Mouse (Mus musculus) thymus, adult 2 months (tissue): ENCODE measurements around the gene Cacna1c. TPM values are rescaled to one million over a fixed set of nuclear protein-coding genes. Genes with fewer than 3 reads are reported as not detected.

Experiments
- DNase-seq: peaks from one replicate; pipeline ENCODE4 v3.0.0; 2021
- H3K27ac ChIP-seq: fragments of 200-500 bp; 2 replicates; pipeline ENCODE4 v1.5.1; 2012; ENCODE audit warnings: low read length, control low read depth; ENCODE audit not compliant: control insufficient read depth, insufficient read depth
- H3K27me3 ChIP-seq: fragments of 200-500 bp; 2 replicates; pipeline ENCODE4 v1.6.1; 2012; ENCODE audit warnings: mild to moderate bottlenecking, low read length, moderate library complexity, mixed read lengths; ENCODE audit not compliant: control insufficient read depth, insufficient read depth
- H3K36me3 ChIP-seq: fragments of 200-500 bp; 2 replicates; pipeline ENCODE4 v1.6.1; 2012; ENCODE audit warnings: mild to moderate bottlenecking, low read length, moderate library complexity; ENCODE audit not compliant: control insufficient read depth, insufficient read depth
- H3K4me1 ChIP-seq: fragments of 200-500 bp; replicated peaks from 2 replicates; pipeline ENCODE4 v1.6.1; 2012; ENCODE audit warnings: low read length; ENCODE audit not compliant: control insufficient read depth, insufficient read depth
- H3K4me3 ChIP-seq: fragments of 200-500 bp; 2 replicates; pipeline ENCODE4 v1.5.1; 2012; ENCODE audit warnings: mild to moderate bottlenecking, low read length, control low read depth, moderate library complexity; ENCODE audit not compliant: control insufficient read depth, insufficient read depth
- CTCF ChIP-seq: fragments of 200-500 bp; IDR thresholded peaks from 2 replicates; pipeline ENCODE4 v1.5.1; 2012; ENCODE audit warnings: mild to moderate bottlenecking, control low read depth, low read length, moderate library complexity, borderline replicate concordance; ENCODE audit not compliant: control insufficient read depth, poor library complexity, insufficient read depth; ENCODE audit errors: extremely low read depth
- POLR2A ChIP-seq: fragments of 200-500 bp; IDR thresholded peaks from 2 replicates; pipeline ENCODE4 v1.6.1; 2012; ENCODE audit warnings: mild to moderate bottlenecking, low read length, control low read depth, moderate library complexity; ENCODE audit not compliant: control insufficient read depth, poor library complexity, insufficient read depth; ENCODE audit errors: extremely low read depth
- WGBS: fragments of 180-500 bp; shearing (Covaris S2); methylation state at CpG from one replicate; pipeline ENCODE4 v1.1.7; 2018; 5-methylcytosine and 5-hydroxymethylcytosine counted together
- polyA plus RNA-seq: library from polyadenylated mRNA; depleted of rRNA; stranded (reverse); fragments of >200 nt; gene quantifications from 2 replicates; pipeline ENCODE4 v1.2.3, GENCODE M21; 2012

The Cacna1c gene
- polyA plus RNA-seq, 1 experiment = 4.8 TPM

- TF ChIP-seq POLR2A = no peak
- TF ChIP-seq CTCF = no peak
- no peak overlapping the region for H3K4me3 ChIP-seq
- DNase-seq = no peak
- no peaks in the 10 kb centered on the region for H3K36me3 ChIP-seq
- no peak overlapping the region for H3K27ac ChIP-seq
- no peaks in the 10 kb centered on the region for H3K27me3 ChIP-seq
- no peaks in the 10 kb centered on the region for H3K4me1 ChIP-seq
- 71% methylated on average over 2 of the region's 2 CpGs for WGBS
These were observed 173.4 kb downstream of the Cacna1c start for GRCm38 (mm10) chr6:119022850-119023249.

GRCm38 (mm10) chr6:119021226-119021625 lies 175.0 kb downstream of the Cacna1c start:
- no peak for DNase-seq
- 88% methylated on average over 8 of the region's 8 CpGs for WGBS
- Histone ChIP-seq H3K36me3 (no peaks in the 10 kb centered on the region), H3K4me3 (no peak overlapping the region), H3K27me3 (no peaks in the 10 kb centered on the region), H3K27ac (no peak overlapping the region), H3K4me1 (no peaks in the 10 kb centered on the region)
- TF ChIP-seq CTCF = no peak
- no peak for TF ChIP-seq POLR2A

- no peak for DNase-seq
- no peak overlapping the region for H3K27ac ChIP-seq
- no peaks in the 10 kb centered on the region for H3K27me3 ChIP-seq
- 94% methylated on average over 6 of the region's 6 CpGs for WGBS
- no peaks in the 10 kb centered on the region for H3K36me3 ChIP-seq
- TF ChIP-seq CTCF = no peak
- no peak for TF ChIP-seq POLR2A
- H3K4me1 ChIP-seq = no peaks in the 10 kb centered on the region
- H3K4me3 ChIP-seq = no peak overlapping the region
These were observed 177.3 kb downstream of the Cacna1c start for GRCm38 (mm10) chr6:119018956-119019355.

- DNase-seq = no peak
- WGBS = 95% methylated on average over 2 of the region's 2 CpGs
- H3K36me3 ChIP-seq = no peaks in the 10 kb centered on the region
- no peak overlapping the region for H3K27ac ChIP-seq
- TF ChIP-seq POLR2A (no peak), CTCF (no peak)
- H3K27me3 ChIP-seq = no peaks in the 10 kb centered on the region
- no peak overlapping the region for H3K4me3 ChIP-seq
- no peaks in the 10 kb centered on the region for H3K4me1 ChIP-seq
These were observed 178.0 kb downstream of the Cacna1c start for GRCm38 (mm10) chr6:119018256-119018655.

- H3K36me3 ChIP-seq = no peaks in the 10 kb centered on the region
- no peak overlapping the region for H3K27ac ChIP-seq
- TF ChIP-seq CTCF (no peak), POLR2A (no peak)
- DNase-seq = no peak
- H3K27me3 ChIP-seq = no peaks in the 10 kb centered on the region
- WGBS = 96% methylated on average over 10 of the region's 10 CpGs
- H3K4me3 ChIP-seq = no peak overlapping the region
- no peaks in the 10 kb centered on the region for H3K4me1 ChIP-seq
These were observed 178.7 kb downstream of the Cacna1c start for GRCm38 (mm10) chr6:119017498-119017897.

- Histone ChIP-seq H3K4me1 (no peaks in the 10 kb centered on the region), H3K4me3 (no peak overlapping the region), H3K27ac (no peak overlapping the region), H3K36me3 (no peaks in the 10 kb centered on the region), H3K27me3 (no peaks in the 10 kb centered on the region)
- TF ChIP-seq CTCF (no peak), POLR2A (no peak)
- no peak for DNase-seq
- 47% methylated on average over 2 of the region's 2 CpGs for WGBS
These were observed 180.9 kb downstream of the Cacna1c start for GRCm38 (mm10) chr6:119015346-119015745.

- no peak overlapping the region for H3K27ac ChIP-seq
- no peaks in the 10 kb centered on the region for H3K4me1 ChIP-seq
- H3K4me3 ChIP-seq = no peak overlapping the region
- no peaks in the 10 kb centered on the region for H3K36me3 ChIP-seq
- TF ChIP-seq POLR2A (no peak), CTCF (no peak)
- DNase-seq = no peak
- H3K27me3 ChIP-seq = no peaks in the 10 kb centered on the region
- WGBS = 47% methylated on average over 13 of the region's 13 CpGs
These were observed 182.8 kb downstream of the Cacna1c start for GRCm38 (mm10) chr6:119013168-119014098.
